Mouse (Mus musculus) gastrocnemius, postnatal 25 days (tissue): ENCODE measurements around the gene Asprv1. TPM values are rescaled to one million over a fixed set of nuclear protein-coding genes. Genes with fewer than 3 reads are reported as not detected.

Experiments
- DNase-seq: peaks from one replicate; pipeline ENCODE4 v3.0.0; 2022
- total RNA-seq, 2 experiments: library from RNA; stranded (reverse); gene quantifications; 1 replicate in 1 of 2; 2 replicates in 1 of 2; pipeline ENCODE4 v1.2.3; 2021

Asprv1 gene
- total RNA-seq, 2 experiments from 2014 or later: not detected

- no peak for DNase-seq
These were observed 12.7 kb upstream of the Asprv1 start for GRCm38 (mm10) chr6:86615301-86615700.

- DNase-seq: no peak
These were observed 4.8 kb upstream of the Asprv1 start for GRCm38 (mm10) chr6:86623201-86623600.

GRCm38 (mm10) chr6:86624074-86625030 lies 3.6 kb upstream of the Asprv1 start:
- DNase-seq: no peak

DNA sequence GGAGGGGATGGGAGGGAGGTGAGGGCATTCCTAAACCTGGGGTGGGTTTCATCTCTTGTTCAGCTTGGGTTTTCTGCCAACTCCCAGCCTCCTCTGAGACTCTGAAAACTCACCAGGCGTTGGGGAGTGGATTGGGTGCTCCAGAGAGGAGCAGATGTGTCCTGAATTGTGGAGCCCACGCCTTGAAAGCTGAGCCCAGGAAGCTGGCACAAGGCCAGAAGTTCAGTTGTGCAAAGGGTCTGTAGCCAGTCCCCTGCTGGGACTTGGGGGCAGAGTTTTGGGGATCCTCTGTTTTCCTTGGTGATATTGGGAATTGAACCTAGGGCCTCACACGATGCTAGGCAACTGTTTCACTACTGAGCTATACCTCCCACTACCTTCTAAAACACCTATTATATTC lies 2.2 kb downstream of the Asprv1 start:
- DNase-seq: no peak

GRCm38 (mm10) chr6:86636495-86636894 lies 8.5 kb downstream of the Asprv1 start:
- no peak for DNase-seq

GRCm38 (mm10) chr6:86637171-86637835 lies 9.3 kb downstream of the Asprv1 start:
- no peak for DNase-seq

GRCm38 (mm10) chr6:86637860-86638259 lies 9.9 kb downstream of the Asprv1 start:
- no peak for DNase-seq

GRCm38 (mm10) chr6:86638434-86638833 lies 10.5 kb downstream of the Asprv1 start:
- DNase-seq: no peak

DNA sequence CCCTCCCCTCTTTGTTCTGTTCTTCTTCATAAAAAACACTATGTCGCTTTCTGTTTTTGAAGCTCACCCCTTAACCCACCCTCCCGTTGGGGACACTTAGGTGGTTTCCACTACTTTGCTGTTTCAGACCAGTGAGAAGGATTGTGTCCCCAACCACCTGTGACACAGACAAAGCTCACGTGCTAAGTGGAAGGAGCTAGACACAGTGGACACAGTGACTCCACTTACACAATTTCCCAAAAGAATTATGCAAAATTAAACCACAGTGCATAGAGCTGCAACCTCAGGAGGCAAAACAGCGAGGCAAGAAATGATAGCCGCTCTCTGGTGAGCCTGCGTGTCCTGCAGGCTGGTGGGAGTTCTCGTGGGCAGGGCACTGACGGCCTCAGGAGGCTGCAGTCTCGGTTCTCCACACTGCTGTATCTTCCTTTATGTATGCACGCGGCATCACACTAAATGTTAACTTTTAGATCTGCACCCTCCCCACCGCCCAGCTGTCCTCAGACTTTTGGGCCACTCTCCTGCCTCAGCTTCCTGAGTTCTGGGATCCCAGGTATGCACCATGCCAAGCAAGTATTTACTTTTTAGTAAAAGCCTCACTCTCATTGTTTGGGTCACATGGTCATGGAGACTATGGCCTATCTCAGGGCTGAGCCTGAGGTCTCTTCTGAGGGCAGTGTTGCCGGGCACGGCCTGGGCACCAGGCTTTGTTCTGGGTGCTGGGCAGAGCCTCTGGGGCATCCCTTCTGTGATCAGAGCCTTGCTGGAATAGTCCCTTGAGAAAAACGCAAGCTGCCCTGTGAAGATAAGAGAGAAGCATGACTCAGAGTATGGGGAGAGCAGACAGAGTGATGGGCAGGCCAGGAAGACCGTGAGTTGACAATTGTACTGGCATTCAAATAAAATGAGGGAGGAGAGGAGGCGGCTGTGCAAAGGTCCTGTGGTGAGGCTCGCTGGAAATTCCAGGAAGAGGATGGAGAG lies 11.5 kb downstream of the Asprv1 start:
- DNase-seq: no peak

DNA sequence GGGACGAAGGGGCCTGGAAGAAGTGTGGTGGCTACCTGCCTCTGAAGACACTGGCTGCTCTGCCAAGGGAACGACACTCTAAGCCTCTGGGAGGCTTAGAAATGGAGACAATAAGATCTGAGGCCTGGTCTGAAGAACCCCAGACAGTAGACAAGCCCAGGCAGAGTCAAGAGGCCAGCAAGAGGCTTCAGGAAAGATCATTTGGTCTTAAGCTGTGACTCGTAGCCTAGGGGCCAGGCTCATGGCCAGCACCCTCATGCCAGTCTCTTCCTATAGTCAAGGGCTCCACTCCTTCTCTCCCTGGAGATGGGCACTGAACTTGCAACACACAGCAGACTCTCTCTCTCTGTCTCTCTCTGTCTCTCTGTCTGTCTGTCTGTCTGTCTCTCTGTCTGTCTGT lies 12.2 kb downstream of the Asprv1 start:
- DNase-seq: no peak

DNA sequence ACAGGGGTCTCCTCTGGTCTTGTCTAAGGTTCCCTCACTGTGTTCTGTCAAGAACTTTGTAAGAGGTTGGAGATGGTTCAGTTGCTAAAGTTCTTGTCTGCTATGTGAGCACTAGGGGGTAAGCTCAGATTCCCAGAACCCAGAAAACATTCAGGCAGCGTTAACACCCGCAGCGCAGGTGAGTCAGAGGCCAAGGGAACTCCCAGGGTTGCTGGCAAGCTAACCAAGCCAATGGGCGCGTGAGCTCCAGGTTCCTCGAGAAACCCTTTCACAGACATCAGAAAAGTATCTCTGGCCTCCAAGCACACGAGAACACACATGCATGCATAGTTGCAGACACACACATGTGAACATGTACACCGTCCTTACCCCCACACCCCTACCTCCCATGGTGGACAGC lies 12.8 kb downstream of the Asprv1 start:
- no peak for DNase-seq

DNA sequence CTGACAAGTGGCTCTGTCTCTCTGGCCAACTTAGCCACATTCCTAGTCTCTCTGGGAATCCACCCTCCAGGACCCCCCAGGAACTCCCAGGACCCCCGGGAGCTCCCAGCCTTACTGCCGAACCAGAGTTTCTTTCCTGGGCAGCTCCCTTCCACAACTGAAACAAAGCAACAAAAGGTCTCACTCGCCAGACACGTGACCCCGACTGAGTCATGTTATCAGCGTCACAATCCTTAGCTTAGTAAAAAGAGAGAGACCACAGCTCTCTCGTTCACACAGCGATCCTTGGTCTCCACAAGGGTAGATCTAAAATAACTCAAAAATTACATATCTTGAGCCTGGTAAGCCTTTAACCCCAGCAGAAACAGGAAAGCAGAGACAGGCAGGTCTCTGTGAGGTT lies 13.8 kb downstream of the Asprv1 start:
- DNase-seq: no peak

GRCm38 (mm10) chr6:86644775-86645400 lies 16.9 kb downstream of the Asprv1 start:
- no peak for DNase-seq

- no peak for DNase-seq
These were observed 17.6 kb downstream of the Asprv1 start for GRCm38 (mm10) chr6:86645551-86645950.

- DNase-seq: no peak
These were observed 18.2 kb downstream of the Asprv1 start for GRCm38 (mm10) chr6:86646143-86646542.

DNA sequence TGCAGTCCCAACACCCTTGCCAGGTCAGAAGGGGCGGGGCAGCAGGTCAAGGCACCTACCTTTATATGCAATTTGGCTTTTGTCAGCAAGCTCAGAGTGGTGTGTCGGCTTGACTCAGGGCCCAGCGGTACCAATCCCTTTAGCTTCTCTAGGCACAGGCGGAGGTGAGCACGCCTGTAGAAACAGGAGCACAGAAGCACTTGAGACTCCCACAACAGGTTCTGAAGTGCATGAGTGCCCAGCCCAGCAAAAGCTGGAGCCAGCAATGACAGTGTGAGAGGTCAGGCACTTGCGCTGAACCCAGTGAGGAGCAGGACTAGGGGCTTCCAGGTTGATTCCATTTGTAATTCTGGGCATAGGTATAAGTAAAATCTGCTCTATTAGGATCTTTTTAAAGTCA lies 25.1 kb downstream of the Asprv1 start:
- no peak for DNase-seq

GRCm38 (mm10) chr6:86654270-86654916 lies 26.4 kb downstream of the Asprv1 start:
- no peak for DNase-seq

- DNase-seq: no peak
These were observed 30.5 kb downstream of the Asprv1 start for GRCm38 (mm10) chr6:86658501-86658900.

- DNase-seq: no peak
These were observed 32.4 kb downstream of the Asprv1 start for GRCm38 (mm10) chr6:86660161-86660877.

DNA sequence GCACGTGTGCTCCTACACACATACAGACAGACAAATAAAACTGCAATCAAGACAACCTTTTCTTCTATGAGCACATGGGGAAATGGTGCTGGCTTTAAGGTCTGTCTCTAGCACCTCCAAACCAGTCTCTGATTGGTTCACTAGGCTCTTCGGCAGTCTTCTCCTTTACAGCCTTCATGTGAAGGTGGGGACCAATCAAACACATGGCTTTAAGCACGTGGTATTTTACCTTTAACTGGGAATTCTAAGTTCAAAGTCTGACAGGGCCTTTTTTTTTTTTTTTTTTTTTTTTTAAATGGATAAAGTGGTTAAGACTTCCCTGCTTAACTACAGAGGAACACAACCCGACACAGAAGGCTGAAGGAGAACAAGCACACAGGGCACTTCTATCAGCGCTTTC lies 37.1 kb downstream of the Asprv1 start:
- DNase-seq: no peak
